Mouse (Mus musculus) adrenal gland, postnatal 4 days (tissue): ENCODE results near the gene Rab5b. TPM values are rescaled to one million over a fixed set of nuclear protein-coding genes. Genes with fewer than 3 reads are reported as not detected.
"Not testable (repeated sequence)": the region's sequence is repeated elsewhere in the genome, so short reads cannot be mapped to it uniquely, and the experiment has no call there.

Source experiments
- DNase-seq, 2 experiments: peaks; one replicate each; pipeline ENCODE4 v3.0.0; 2021 to 2022; ENCODE audit warnings: low spot score in 2 of 2, mixed read lengths in 2 of 2
- long read RNA-seq, 2 experiments: library from polyadenylated mRNA; stranded (forward); transcript quantifications; one replicate each; pipeline ENCODE4 v2.0.0; 2021
- total RNA-seq, 2 experiments: library from RNA; stranded (reverse); gene quantifications; 2 replicates each; pipeline ENCODE4 v1.2.3; 2021

Gene Rab5b
- 100 to 1,000 TPM; 113 to 115 TPM for total RNA-seq
- long read RNA-seq, experiment 1, transcript Rab5b-201 (6 exons, 3,180 nt): major isoform, 26 of 46 reads
- long read RNA-seq, experiment 1, partial matches to known transcripts: 1 of 46 reads
- long read RNA-seq, experiment 1, other reads (novel, unspliced or antisense): 17 of 46 reads
- long read RNA-seq, experiment 2, transcript Rab5b-202 (4 exons, 1,629 nt): minor isoform, 6 of 47 reads
- long read RNA-seq, experiment 2, transcript Rab5b-201 (6 exons, 3,180 nt): major isoform, 15 of 47 reads
- long read RNA-seq, experiment 2, partial matches to known transcripts: 1 of 47 reads
- long read RNA-seq, experiment 2, other reads (novel, unspliced or antisense): 25 of 47 reads

- peak; percentile 85 to 91 for DNase-seq
These were observed at the start of gene Rab5b for GRCm38 (mm10) chr10:128695992-128696807. Gene Rab5b (minus strand): TSS chr10:128696264.

DNA sequence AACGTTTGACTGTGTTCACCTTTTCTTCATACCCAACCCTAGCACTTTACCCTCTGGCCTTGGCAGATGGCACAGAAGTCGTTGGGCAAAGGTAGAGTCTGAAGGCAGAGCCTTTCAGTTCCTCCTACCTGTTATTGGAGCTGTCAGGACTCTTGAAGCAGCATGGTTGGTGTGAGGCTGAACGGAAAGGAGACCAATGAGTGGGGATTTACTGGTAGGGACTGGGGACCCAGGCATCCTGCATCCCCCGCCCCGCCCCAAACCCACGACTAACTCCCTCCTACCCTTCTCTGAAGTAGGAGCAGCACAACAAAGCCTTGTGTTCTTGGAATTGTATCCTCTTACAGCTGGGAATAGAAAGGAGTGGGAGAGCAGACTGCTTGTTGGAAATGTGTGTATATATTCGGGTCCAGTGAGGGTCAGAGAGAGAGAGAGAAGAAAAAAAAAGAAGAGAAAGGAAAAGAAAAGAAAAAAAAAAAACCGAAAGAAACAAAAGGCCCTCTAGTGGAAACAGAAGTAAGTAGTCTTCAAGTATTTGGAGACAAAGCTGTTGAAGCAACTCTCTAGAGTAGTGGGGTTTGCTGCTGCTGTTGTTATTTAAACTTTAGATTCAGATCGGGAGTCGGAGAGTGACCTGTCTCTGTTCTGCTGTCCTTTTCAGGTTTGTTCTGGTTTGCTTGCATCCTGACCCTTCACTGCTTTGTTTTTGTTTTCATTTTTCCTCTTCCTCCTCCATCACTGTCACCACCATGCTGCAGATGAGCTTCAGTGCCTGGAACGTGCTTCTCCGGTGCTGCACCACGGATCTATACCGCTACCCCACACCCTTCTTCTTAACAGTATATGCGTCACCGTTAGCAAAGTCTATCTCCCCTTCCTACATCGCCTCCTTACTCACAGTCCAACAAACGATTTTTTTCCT, 48.9 kb upstream of the Rab5b start, which contains the start of gene Dgka:
Dgka (minus strand) TSS at position 176 of the 922 bp plus-strand sequence.
- DNase-seq: no peak

GRCm38 (mm10) chr10:128744211-128744610, 48.1 kb upstream of the Rab5b start:
- DNase-seq: no peak

GRCm38 (mm10) chr10:128743791-128744191, 47.7 kb upstream of the Rab5b start:
- DNase-seq: peak in 1 of 2 experiments; percentile 38

DNA sequence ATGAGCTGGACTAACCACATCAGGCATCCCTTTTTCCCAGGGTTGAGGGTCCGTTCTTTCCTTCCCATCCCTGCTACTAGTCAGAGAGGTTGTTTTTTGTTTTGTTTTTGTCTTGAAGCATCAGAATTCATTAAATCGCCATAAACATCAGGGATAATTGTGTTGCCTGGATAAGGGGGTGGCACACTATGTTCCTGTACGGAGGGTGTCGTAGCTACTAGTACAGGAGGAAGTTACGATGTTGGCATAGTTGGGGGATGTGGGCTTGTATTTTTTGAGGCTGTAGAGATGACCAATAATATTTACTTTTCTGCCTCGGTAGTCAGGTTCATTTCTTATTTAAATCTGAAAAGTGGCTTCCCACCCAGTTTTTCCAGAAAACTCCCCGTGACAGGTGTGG, 47.2 kb upstream of the Rab5b start:
- no peak for DNase-seq

GRCm38 (mm10) chr10:128742616-128743015, 46.6 kb upstream of the Rab5b start:
- no peak for DNase-seq

DNA sequence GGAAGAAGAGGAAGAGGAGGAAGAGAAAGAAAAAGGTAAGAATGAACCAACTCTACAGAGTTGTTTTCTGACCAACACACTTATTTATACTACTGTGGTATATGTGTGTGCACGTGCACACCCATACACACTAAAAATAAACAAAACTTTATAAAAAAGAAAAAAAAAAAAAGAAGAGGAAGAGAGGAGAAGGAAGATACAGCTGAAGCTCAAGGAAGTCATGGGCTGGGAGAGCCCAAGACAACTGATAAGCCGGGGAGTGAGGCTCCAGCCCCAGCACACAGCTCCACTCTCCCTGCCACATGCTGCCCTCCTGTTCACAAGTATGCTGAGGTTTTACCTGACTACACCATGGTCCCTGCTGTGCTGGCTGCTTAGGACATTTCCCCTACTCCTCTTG, 44.2 kb upstream of the Rab5b start:
- DNase-seq: no peak

GRCm38 (mm10) chr10:128737435-128737834, 41.4 kb upstream of the Rab5b start:
- DNase-seq: no peak

- DNase-seq: no peak
These were observed 35.9 kb upstream of the Rab5b start for GRCm38 (mm10) chr10:128731992-128732391.

GRCm38 (mm10) chr10:128731002-128731433, 35.0 kb upstream of the Rab5b start:
- DNase-seq: peak in 1 of 2 experiments; percentile 61

DNA sequence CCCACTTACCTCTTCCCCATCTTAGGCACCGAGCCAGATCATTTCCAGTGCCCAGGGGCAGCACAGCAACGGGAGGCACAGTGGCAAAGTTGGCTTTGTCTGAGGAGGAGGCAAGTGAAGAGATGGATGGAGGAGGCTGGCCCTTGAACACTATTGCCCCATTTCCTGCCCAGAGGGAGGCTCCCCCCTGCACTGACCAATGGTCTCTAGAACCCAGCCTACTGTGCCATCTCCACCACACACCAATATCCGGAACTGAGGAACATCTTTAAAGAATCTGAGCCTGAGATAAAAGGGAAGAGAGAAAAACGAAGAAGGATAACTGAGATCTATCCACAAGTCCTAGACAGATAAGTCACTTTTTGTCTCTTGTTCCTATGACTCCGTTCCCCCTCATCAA, 32.0 kb upstream of the Rab5b start:
- no peak for DNase-seq

- not testable (repeated sequence) for DNase-seq
These were observed 29.4 kb upstream of the Rab5b start for GRCm38 (mm10) chr10:128725466-128725865.

- no peak for DNase-seq
These were observed 19.8 kb upstream of the Rab5b start for GRCm38 (mm10) chr10:128715559-128716537.

DNA sequence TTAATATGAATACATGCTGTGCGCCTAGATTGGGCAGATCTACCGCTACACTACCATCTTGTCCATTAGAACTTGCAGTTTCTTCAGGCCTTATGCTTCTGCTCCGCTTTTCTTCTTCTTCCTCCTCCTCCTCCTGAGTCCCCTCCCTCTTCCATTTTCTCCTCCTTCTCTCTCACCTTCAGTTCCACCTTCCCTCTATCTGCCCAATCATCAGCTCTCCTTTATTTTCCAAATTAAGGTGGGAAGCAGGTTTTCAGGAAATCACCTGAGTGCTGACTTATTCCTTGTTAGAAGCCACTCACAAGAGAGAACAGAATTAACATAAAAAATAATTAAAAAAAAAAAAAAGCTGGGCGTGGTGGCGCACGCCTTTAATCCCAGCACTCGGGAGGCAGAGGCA, 15.3 kb upstream of the Rab5b start:
- not testable (repeated sequence) for DNase-seq

GRCm38 (mm10) chr10:128705317-128705693, 9.2 kb upstream of the Rab5b start:
- no peak for DNase-seq

- DNase-seq: peak; percentile 81 to 83
These were observed 8.6 kb upstream of the Rab5b start, which contains the start of gene Cdk2 for GRCm38 (mm10) chr10:128704491-128705316. Gene Cdk2 (minus strand): TSS chr10:128705031.

DNA sequence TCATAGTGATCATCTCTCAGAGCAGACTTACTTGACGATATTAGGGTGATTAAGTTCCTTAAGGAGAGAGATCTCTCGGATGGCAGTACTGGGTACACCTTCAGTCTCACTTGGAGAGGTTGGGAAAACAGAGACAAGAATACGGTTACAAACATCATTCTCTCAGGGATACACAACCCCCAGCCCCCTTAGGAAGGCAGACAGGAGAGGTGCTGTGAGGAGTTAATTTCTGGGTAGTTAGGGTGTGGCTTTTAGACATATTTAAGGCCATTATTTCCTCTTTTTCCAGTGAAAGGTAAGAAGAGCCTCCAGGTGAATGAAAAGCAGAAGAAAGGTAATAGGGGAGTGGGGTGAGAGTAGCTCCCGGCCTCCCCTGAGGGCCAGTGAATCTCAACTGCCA, 7.8 kb upstream of the Rab5b start, which contains the start of gene Pmel:
Pmel (plus strand) TSS at position 301 of the 400 bp plus-strand sequence.
- no peak for DNase-seq

DNA sequence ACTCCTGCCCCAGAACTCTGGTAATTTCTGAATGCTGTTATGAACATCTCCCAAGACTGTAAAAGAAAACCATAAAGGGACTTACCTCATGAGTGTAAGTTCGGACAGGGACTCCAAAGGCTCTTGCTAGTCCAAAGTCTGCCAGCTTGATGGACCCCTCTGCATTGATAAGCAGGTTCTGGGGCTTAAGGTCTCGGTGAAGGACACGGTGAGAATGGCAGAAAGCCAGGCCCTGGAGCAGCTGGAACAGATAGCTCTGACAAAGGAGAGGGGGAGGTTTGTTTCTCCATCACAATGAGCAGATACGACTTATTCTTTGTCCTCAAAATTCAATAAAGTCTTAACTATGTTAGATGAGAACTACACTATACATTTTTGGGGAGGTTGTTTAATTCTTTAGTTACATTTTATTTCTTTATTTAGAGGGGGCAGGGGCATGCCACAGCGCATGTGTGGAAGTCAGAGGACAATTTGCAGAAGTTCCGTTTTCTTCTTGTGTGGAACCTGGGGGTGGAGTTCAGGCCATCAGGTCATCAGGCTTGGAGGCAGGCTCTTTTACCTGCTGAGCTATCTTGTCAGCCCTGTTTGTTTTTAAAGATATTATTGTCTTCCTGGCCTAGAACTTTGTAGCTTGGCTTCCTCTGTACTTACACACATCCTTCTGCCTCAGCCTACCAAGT, 6.4 kb upstream of the Rab5b start:
- DNase-seq: no peak
